Mouse (Mus musculus) spleen, adult 2 months (tissue): Measurements from ENCODE around the gene Sf3b5. TPM values are rescaled to one million over a fixed set of nuclear protein-coding genes. Genes with fewer than 3 reads are reported as not detected.

Experiments
- DNase-seq, 2 experiments: peaks; one replicate each; pipeline versions ENCODE4 v3.0.0 to v3.0.0-alpha.2; 2012 to 2021; ENCODE audit warnings: low spot score in 2 of 2, low read depth in 1 of 2
- H3K27ac ChIP-seq: fragments of 200-500 bp; 2 replicates; pipeline ENCODE4 v1.5.1; 2012; ENCODE audit warnings: low read length, inconsistent platforms; ENCODE audit not compliant: insufficient read depth
- H3K27me3 ChIP-seq: fragments of 200-500 bp; 2 replicates; pipeline ENCODE4 v1.6.1; 2012; ENCODE audit warnings: mild to moderate bottlenecking, moderate library complexity, low read length, inconsistent platforms; ENCODE audit not compliant: control insufficient read depth, insufficient read depth
- H3K36me3 ChIP-seq: fragments of 200-500 bp; 2 replicates; pipeline ENCODE4 v1.6.1; 2012; ENCODE audit warnings: mild to moderate bottlenecking, low read length, inconsistent platforms; ENCODE audit not compliant: control insufficient read depth, insufficient read depth
- H3K4me1 ChIP-seq: fragments of 200-500 bp; 2 replicates; pipeline ENCODE4 v1.6.1; 2011; ENCODE audit warnings: inconsistent platforms; ENCODE audit not compliant: control insufficient read depth, insufficient read depth, insufficient read length
- H3K4me3 ChIP-seq: fragments of 200-500 bp; 2 replicates; pipeline ENCODE4 v1.5.1; 2011; ENCODE audit warnings: mild to moderate bottlenecking, inconsistent platforms; ENCODE audit not compliant: insufficient read depth, insufficient read length; ENCODE audit errors: extremely low read depth
- CTCF ChIP-seq: fragments of 200-500 bp; IDR thresholded peaks from 2 replicates; pipeline ENCODE4 v1.5.1; 2011; ENCODE audit warnings: mild to moderate bottlenecking, inconsistent platforms; ENCODE audit not compliant: insufficient read depth, insufficient read length, insufficient replicate concordance; ENCODE audit errors: extremely low read depth
- POLR2A ChIP-seq: fragments of 200-500 bp; IDR thresholded peaks from 2 replicates; pipeline ENCODE4 v1.6.1; 2011; ENCODE audit warnings: low read depth, low read length, inconsistent platforms
- WGBS: fragments of 180-500 bp; shearing (Covaris S2); methylation state at CpG from one replicate; pipeline ENCODE4 v1.1.7; 2018; 5-methylcytosine and 5-hydroxymethylcytosine counted together
- polyA plus RNA-seq: library from polyadenylated mRNA; depleted of rRNA; stranded (reverse); fragments of >200 nt; gene quantifications from 2 replicates; pipeline ENCODE4 v1.2.3, GENCODE M21; 2012

Gene Sf3b5
- polyA plus RNA-seq, 1 experiment, result 30.6 TPM

GRCm38 (mm10) chr10:12977787-12978212 lies 27.3 kb upstream of the Sf3b5 start:
- H3K36me3 ChIP-seq, result no peaks in the 10 kb centered on the region
- no peak for DNase-seq
- no peak overlapping the region for H3K4me3 ChIP-seq
- H3K4me1 ChIP-seq, result no peaks in the 10 kb centered on the region
- 80% methylated on average over 9 of the region's 9 CpGs for WGBS
- no peaks in the 10 kb centered on the region for H3K27me3 ChIP-seq
- TF ChIP-seq POLR2A, result no peak
- TF ChIP-seq CTCF, result no peak
- no peak overlapping the region for H3K27ac ChIP-seq

DNA sequence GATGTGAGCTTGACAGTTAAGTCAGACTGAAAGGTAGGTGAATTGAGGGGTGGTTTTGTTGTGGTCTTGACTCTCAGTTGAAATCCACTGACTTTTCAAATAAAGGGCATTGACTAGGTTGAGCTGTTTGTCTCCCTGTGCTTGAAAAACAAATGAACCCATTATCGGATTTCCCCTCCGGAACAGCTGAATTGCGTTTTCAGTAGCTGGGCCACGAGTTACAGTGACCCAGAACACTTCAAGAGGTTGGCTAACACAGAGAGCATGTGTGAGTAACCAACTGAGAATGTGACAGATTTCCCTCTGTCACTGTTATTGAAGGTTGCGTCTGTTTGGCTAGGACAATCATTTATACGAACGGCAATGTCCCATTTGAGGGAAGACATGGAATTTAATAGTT lies 24.1 kb upstream of the Sf3b5 start:
- WGBS, result 84% methylated on average over 7 of the region's 7 CpGs
- H3K36me3 ChIP-seq, result no peaks in the 10 kb centered on the region
- H3K4me3 ChIP-seq, result no peak overlapping the region
- no peak overlapping the region for H3K27ac ChIP-seq
- H3K4me1 ChIP-seq, result no peaks in the 10 kb centered on the region
- DNase-seq, result no peak
- no peaks in the 10 kb centered on the region for H3K27me3 ChIP-seq
- no peak for TF ChIP-seq CTCF
- no peak for TF ChIP-seq POLR2A

DNA sequence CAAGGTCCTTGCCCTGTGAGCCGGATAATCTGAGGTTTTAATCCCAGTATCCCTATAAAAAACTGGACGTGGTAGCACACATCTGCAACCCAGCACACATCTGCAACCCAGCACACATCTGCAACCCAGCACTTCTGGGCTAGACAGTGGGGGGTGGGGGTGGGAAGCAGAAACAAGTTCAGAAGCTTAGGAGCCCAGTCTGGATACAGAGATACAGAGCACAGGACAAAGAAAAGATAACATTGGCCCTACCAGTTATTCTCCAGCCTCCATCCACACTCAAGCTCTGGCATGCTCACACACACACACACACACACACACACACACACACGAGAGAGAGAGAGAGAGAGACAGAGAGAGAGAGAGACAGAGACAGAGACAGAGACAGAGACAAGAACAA lies 21.6 kb upstream of the Sf3b5 start:
- no peak for DNase-seq
- Histone ChIP-seq H3K27ac (no peak overlapping the region), H3K36me3 (no peaks in the 10 kb centered on the region), H3K4me3 (no peak overlapping the region), H3K27me3 (no peaks in the 10 kb centered on the region), H3K4me1 (no peaks in the 10 kb centered on the region)
- TF ChIP-seq POLR2A, result no peak
- no peak for TF ChIP-seq CTCF
- 76% methylated on average over 3 of the region's 3 CpGs for WGBS

- Histone ChIP-seq H3K4me1 (no peaks in the 10 kb centered on the region), H3K27me3 (no peaks in the 10 kb centered on the region), H3K27ac (no peak overlapping the region), H3K4me3 (no peak overlapping the region), H3K36me3 (no peaks in the 10 kb centered on the region)
- DNase-seq, result no peak
- TF ChIP-seq CTCF (no peak), POLR2A (no peak)
- WGBS, result 15% methylated on average over 3 of the region's 3 CpGs
These were observed 20.1 kb upstream of the Sf3b5 start for GRCm38 (mm10) chr10:12985028-12985427.

DNA sequence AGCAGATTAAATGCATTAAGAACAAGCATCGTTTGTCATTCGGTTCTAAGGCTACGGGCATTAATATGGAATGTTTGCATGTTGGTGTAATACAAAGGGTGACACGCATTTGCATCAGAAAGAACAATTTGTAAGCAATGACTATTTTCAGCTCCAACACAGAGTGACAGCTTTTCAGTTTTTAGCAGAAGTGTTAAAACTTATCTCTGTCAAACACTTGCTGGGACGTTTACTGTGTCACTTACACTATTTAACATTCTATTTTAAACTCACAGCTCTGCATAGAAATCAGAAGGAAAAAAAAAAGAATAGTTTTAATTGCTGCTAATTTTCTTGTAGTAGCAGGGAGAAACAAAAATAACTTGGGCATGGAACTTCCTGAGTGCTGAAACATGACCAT lies 18.7 kb upstream of the Sf3b5 start:
- 67% methylated on average over 5 of the region's 5 CpGs for WGBS

DNA sequence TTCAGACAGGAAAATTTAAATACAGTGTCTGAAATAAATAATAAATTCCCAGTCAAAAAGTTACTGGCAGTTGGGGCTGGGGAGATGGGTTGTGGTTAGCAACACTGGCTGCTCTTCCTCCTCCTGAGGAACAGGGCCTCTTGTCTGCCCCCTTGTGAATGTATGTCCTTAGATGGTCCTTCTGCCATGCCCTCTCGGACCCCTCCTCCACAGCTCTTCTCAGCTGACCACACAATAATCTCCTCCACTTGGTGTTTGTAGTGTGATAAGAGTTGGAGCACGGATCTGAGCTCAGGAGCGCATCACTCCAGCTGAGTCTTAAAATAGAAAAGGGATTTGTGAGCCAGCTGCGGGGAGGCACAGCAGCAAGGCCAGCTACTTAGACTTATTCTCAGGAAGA lies 18.2 kb upstream of the Sf3b5 start:
- Histone ChIP-seq H3K4me1 (no peaks in the 10 kb centered on the region), H3K36me3 (no peaks in the 10 kb centered on the region), H3K27me3 (no peaks in the 10 kb centered on the region), H3K4me3 (no peak overlapping the region), H3K27ac (no peak overlapping the region)
- TF ChIP-seq POLR2A, result no peak
- no peak for TF ChIP-seq CTCF
- 23% methylated on average over 4 of the region's 4 CpGs for whole genome bisulfite sequencing
- DNase-seq, result no peak

More for the DNA sequence above, 18.7 kb upstream of the Sf3b5 start:
- no peak for DNase-seq
- no peaks in the 10 kb centered on the region for H3K27me3 ChIP-seq
- no peaks in the 10 kb centered on the region for H3K36me3 ChIP-seq
- TF ChIP-seq POLR2A (no peak), CTCF (no peak)
- H3K4me3 ChIP-seq, result no peak overlapping the region
- no peak overlapping the region for H3K27ac ChIP-seq
- no peaks in the 10 kb centered on the region for H3K4me1 ChIP-seq

- Histone ChIP-seq H3K4me1 (no peaks in the 10 kb centered on the region), H3K27ac (no peak overlapping the region), H3K4me3 (no peak overlapping the region), H3K27me3 (no peaks in the 10 kb centered on the region), H3K36me3 (no peaks in the 10 kb centered on the region)
- DNase-seq, result no peak
- WGBS, result 68% methylated on average over 5 of the region's 5 CpGs
- TF ChIP-seq CTCF (no peak), POLR2A (no peak)
These were observed 13.2 kb upstream of the Sf3b5 start for GRCm38 (mm10) chr10:12991953-12992352.
